Mouse (Mus musculus): ENCODE data around the gene Rgs7. TPM values are rescaled to one million over a fixed set of nuclear protein-coding genes. Genes with fewer than 3 reads are reported as not detected.

The Rgs7 gene
- polyA plus RNA-seq, 1 experiment from 2014 or later = 0.59 TPM

DNA sequence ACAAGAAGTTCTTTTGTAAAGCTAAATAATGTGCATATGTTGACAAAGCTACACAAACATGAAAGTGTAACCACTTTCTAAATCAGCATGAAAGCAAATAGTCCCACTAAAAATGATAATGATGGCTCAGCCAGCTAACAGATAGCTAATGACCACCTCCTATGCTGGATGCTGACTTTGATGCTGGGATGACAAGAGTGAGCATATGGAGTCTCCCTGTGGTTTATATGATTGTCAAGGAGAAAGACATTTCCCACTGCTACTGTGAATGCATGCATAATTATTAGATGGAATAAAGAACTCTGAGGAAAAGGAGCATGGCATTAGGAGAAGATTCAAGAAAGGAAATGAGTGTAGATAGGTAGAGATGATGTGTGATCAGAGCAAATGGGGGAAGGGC is 230.0 kb downstream of the Rgs7 start:
- no peak overlapping the region for H3K4me2 ChIP-seq (replicated peaks; ENCODE audit: low read depth, low read length)
- no peaks in the 10 kb centered on the region for H3K4me1 ChIP-seq (ENCODE audit: insufficient read depth, low read length)
- H3K9ac ChIP-seq (replicated peaks; ENCODE audit: low read length) = no peak overlapping the region
- no peaks in the 10 kb centered on the region for H3K27me3 ChIP-seq (ENCODE audit: insufficient read depth, low read length)
- no peaks in the 10 kb centered on the region for H3K9me3 ChIP-seq (ENCODE audit: low read length)
- H3K36me3 ChIP-seq (ENCODE audit: insufficient read depth, low read length) = no peaks in the 10 kb centered on the region
- H3K27ac ChIP-seq (ENCODE audit: low read length) = no peak overlapping the region
- ATAC-seq (ENCODE audit: low FRiP score, low TSS enrichment) = no peak
- H3K4me3 ChIP-seq (ENCODE audit: low read length) = no peak overlapping the region

DNA sequence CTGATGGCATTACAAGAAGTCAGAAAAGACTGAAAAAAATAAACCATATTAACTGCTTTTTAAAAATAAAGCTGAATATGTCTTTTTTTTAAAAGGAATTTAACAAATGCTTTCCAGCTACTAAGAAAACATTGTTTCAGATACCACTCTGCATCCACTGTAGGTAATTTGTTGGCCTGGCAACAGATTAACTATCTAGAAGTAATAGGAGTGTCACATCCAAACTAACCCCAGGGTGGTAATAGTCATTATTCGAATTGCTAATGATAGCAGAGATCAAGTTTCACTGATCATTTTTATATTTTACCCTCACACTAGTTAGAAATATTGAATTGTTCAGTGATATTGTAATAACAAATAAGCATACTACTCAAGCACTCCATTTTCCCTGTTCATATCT is 232.9 kb downstream of the Rgs7 start:
- H3K27ac ChIP-seq (ENCODE audit: low read length) = no peak overlapping the region
- WGBS = 64% methylated on average over 1 of the region's 1 CpGs
- no peaks in the 10 kb centered on the region for H3K27me3 ChIP-seq (ENCODE audit: insufficient read depth, low read length)
- no peaks in the 10 kb centered on the region for H3K9me3 ChIP-seq (ENCODE audit: low read length)
- ATAC-seq (ENCODE audit: low FRiP score, low TSS enrichment) = no peak
- H3K4me1 ChIP-seq (ENCODE audit: insufficient read depth, low read length) = no peaks in the 10 kb centered on the region
- no peak overlapping the region for H3K9ac ChIP-seq (replicated peaks; ENCODE audit: low read length)
- H3K4me3 ChIP-seq (ENCODE audit: low read length) = no peak overlapping the region
- H3K4me2 ChIP-seq (replicated peaks; ENCODE audit: low read depth, low read length) = no peak overlapping the region
- no peaks in the 10 kb centered on the region for H3K36me3 ChIP-seq (ENCODE audit: insufficient read depth, low read length)

DNA sequence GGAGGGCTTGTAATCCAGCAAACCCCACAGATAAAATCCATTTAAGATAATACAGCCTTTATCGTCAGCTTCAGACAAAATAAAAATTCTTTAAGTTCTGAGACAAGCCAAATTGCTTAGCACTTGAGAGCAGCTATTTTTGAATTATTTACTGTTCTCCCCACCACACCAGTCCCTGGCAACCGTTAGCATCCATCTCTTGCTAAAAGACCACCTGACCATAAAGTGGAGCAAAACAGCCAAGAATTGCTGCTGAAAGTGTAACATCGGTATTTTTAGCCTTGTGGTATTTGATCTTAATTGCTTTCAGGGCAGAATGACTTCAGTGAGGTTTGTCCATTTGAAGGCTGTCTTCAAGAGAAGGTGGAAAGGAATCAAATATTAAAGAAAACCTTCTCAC is 237.1 kb downstream of the Rgs7 start:
- H3K9me3 ChIP-seq (ENCODE audit: low read length) = no peaks in the 10 kb centered on the region
- no peak overlapping the region for H3K4me3 ChIP-seq (ENCODE audit: low read length)
- H3K4me2 ChIP-seq (replicated peaks; ENCODE audit: low read depth, low read length) = no peak overlapping the region
- H3K27me3 ChIP-seq (ENCODE audit: insufficient read depth, low read length) = no peaks in the 10 kb centered on the region
- WGBS = 63% methylated on average over 3 of the region's 3 CpGs
- H3K36me3 ChIP-seq (ENCODE audit: insufficient read depth, low read length) = no peaks in the 10 kb centered on the region
- H3K27ac ChIP-seq (ENCODE audit: low read length) = no peak overlapping the region
- ATAC-seq (ENCODE audit: low FRiP score, low TSS enrichment) = no peak
- H3K4me1 ChIP-seq (ENCODE audit: insufficient read depth, low read length) = no peaks in the 10 kb centered on the region
- H3K9ac ChIP-seq (replicated peaks; ENCODE audit: low read length) = no peak overlapping the region

DNA sequence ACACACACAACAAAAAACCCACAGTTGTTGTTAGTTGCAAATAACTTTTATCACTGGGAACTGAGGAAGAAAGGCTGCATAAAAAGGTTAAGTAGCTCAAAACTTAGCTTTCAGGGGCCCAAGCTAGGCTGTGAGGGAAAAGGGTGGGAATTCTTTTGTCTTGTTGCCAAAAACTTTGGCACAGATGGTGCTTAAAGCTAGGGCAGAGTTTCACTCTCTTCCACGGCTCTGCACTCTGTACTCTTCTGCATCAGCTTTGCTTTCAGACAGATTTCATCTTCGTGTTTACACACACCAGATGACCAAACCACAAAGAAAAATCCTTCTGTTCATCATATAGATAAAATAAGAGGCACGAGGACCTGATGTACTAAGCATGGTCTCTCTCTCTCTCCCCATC is 237.6 kb downstream of the Rgs7 start:
- Histone ChIP-seq H3K9ac (replicated peaks; ENCODE audit: low read length) (no peak overlapping the region), H3K27me3 (ENCODE audit: insufficient read depth, low read length) (no peaks in the 10 kb centered on the region), H3K4me3 (ENCODE audit: low read length) (no peak overlapping the region), H3K27ac (ENCODE audit: low read length) (no peak overlapping the region), H3K4me1 (ENCODE audit: insufficient read depth, low read length) (no peaks in the 10 kb centered on the region), H3K4me2 (replicated peaks; ENCODE audit: low read depth, low read length) (no peak overlapping the region), H3K9me3 (ENCODE audit: low read length) (no peaks in the 10 kb centered on the region), H3K36me3 (ENCODE audit: insufficient read depth, low read length) (no peaks in the 10 kb centered on the region)
- WGBS = 55% methylated on average over 3 of the region's 3 CpGs
- ATAC-seq (ENCODE audit: low FRiP score, low TSS enrichment) = no peak

DNA sequence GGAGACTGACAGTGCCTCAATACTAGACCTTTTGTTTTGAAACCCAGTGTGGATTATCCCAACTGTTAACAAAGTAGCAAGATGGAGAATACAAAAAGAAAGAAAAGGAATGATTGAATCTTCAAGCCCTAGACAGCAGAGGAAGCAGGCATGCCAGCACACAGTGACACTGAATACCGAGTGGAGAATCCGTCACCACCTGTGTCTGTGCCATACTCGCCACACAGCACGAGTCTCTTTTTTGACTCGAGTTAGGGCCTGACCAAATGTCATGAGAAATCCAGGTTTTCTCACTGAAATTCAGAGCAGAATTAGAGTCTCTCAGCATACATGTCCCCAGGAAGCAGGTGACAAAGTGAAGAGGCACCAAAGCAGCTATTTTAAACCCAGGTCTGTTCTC is 250.2 kb downstream of the Rgs7 start:
- Histone ChIP-seq H3K4me1 (ENCODE audit: insufficient read depth, low read length) (no peaks in the 10 kb centered on the region), H3K4me2 (replicated peaks; ENCODE audit: low read depth, low read length) (no peak overlapping the region), H3K9ac (replicated peaks; ENCODE audit: low read length) (no peak overlapping the region), H3K27ac (ENCODE audit: low read length) (no peak overlapping the region), H3K9me3 (ENCODE audit: low read length) (no peaks in the 10 kb centered on the region), H3K4me3 (ENCODE audit: low read length) (no peak overlapping the region), H3K36me3 (ENCODE audit: insufficient read depth, low read length) (no peaks in the 10 kb centered on the region), H3K27me3 (ENCODE audit: insufficient read depth, low read length) (no peaks in the 10 kb centered on the region)
- ATAC-seq (ENCODE audit: low FRiP score, low TSS enrichment) = no peak
- 76% methylated on average over 5 of the region's 5 CpGs for WGBS

DNA sequence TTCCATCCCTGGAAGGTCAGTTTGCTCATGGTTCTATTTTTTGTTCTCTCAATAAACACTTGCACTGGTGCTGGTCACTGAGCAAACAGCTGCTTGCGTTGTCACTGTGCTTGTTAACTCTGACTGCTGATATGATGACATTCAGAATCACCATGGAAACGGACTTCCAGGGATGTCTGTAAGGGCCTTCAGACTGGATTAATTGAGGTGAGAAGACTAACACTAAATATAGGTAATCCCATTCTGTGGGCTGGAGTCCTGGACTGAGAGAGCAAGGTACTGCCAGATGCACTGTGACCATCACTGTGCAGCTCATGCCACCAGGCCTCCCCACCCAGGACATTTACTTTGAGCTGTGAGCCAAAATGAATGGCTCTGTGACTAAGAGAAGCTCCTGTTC is 252.2 kb downstream of the Rgs7 start:
- H3K27ac ChIP-seq (ENCODE audit: low read length) = no peak overlapping the region
- H3K9me3 ChIP-seq (ENCODE audit: low read length) = no peaks in the 10 kb centered on the region
- no peaks in the 10 kb centered on the region for H3K27me3 ChIP-seq (ENCODE audit: insufficient read depth, low read length)
- H3K4me2 ChIP-seq (replicated peaks; ENCODE audit: low read depth, low read length) = no peak overlapping the region
- ATAC-seq (ENCODE audit: low FRiP score, low TSS enrichment) = no peak
- no peaks in the 10 kb centered on the region for H3K36me3 ChIP-seq (ENCODE audit: insufficient read depth, low read length)
- no peak overlapping the region for H3K4me3 ChIP-seq (ENCODE audit: low read length)
- H3K4me1 ChIP-seq (ENCODE audit: insufficient read depth, low read length) = no peaks in the 10 kb centered on the region
- WGBS = 78% methylated on average over 2 of the region's 2 CpGs
- H3K9ac ChIP-seq (replicated peaks; ENCODE audit: low read length) = no peak overlapping the region

DNA sequence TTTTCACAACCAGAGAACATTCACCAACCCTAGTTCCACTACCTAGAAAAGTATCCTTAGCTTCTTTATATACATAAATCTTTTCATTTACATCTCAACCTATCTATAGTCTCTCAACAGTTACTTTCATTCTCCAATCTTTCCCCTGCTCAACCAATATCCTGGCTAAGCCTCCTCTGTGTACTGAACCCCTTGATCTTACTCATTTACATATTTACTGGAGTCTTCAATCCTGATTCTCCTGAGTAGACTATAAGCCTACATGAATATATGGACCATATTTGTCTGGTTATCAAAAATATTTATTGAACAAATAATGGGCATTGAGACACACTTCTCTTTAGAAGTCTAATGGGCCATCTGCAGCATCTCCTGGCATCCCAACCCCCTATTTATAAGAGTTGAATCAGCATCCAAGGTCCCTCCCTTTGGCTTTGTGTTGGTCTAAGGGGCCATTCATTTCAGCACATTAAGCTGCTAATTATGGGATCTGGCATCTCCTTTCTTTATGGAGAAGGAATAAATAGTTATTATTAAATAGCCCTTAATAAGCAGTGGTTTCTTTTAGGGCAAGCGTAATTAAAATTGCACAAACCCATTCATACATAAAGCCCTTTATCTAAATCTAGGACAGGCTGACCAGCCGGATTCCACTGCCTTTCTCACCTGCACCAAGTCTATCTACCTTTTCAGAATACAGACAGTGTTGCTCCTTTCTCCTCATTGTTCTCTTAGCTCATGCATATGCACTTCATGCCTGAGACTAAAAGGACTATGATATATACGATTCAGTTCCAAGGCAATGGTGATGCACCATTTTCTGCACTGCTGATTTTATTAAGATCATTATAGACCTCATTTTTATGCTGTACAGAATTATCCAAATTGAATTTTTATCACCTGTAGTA is 270.5 kb downstream of the Rgs7 start:
- ATAC-seq (ENCODE audit: low FRiP score, low TSS enrichment) = no peak
- Histone ChIP-seq H3K27ac (ENCODE audit: low read length) (no peak overlapping the region), H3K9me3 (ENCODE audit: low read length) (no peaks in the 10 kb centered on the region), H3K4me1 (ENCODE audit: insufficient read depth, low read length) (no peaks in the 10 kb centered on the region), H3K27me3 (ENCODE audit: insufficient read depth, low read length) (no peaks in the 10 kb centered on the region), H3K9ac (replicated peaks; ENCODE audit: low read length) (no peak overlapping the region), H3K4me3 (ENCODE audit: low read length) (no peak overlapping the region), H3K4me2 (replicated peaks; ENCODE audit: low read depth, low read length) (no peak overlapping the region), H3K36me3 (ENCODE audit: insufficient read depth, low read length) (no peaks in the 10 kb centered on the region)
- WGBS = 93% methylated on average over 3 of the region's 3 CpGs

DNA sequence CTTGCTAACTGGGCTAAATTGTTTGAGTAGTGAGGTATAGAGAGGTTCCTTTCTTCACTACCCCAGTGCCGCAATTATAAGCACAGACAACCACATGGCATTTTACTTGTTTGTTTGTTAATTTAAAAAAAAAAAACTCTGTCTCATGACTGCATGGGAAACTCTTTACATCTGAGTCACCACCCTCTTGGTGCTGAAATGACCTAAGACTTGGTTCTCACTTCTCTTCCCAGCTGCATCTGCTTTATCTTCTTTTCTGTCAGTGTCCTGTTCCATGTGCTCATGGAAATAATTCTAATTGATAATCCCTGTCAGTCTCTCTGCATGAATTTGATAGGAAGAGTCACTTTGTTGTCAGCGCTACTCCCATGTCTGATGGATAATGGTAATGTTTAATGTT is 272.7 kb downstream of the Rgs7 start:
- no peaks in the 10 kb centered on the region for H3K36me3 ChIP-seq (ENCODE audit: insufficient read depth, low read length)
- no peak overlapping the region for H3K4me3 ChIP-seq (ENCODE audit: low read length)
- H3K4me1 ChIP-seq (ENCODE audit: insufficient read depth, low read length) = no peaks in the 10 kb centered on the region
- H3K4me2 ChIP-seq (replicated peaks; ENCODE audit: low read depth, low read length) = no peak overlapping the region
- H3K27me3 ChIP-seq (ENCODE audit: insufficient read depth, low read length) = no peaks in the 10 kb centered on the region
- 83% methylated on average over 2 of the region's 2 CpGs for WGBS
- H3K27ac ChIP-seq (ENCODE audit: low read length) = no peak overlapping the region
- no peaks in the 10 kb centered on the region for H3K9me3 ChIP-seq (ENCODE audit: low read length)
- no peak overlapping the region for H3K9ac ChIP-seq (replicated peaks; ENCODE audit: low read length)
- no peak for ATAC-seq (ENCODE audit: low FRiP score, low TSS enrichment)

DNA sequence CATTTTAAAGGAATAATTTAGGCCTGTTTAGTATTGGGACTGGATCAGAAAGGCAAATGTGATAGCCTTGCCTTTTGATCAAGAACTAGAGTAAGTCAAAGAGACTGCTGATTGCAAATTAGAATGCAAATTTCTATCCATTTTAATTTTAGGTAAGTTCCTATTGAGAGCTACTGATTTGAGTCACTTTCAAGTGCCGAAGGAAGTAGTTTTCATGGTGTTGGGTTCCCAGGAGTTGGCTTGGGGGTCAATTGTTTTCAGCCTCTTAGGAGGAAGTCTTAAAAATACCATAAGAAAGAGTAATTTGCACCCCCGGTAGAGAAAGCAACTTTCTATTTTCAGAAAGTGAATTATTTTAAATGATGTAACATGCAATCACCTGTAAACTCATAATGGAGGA is 285.3 kb downstream of the Rgs7 start:
- no peak overlapping the region for H3K27ac ChIP-seq (ENCODE audit: low read length)
- 66% methylated on average over 2 of the region's 2 CpGs for WGBS
- no peaks in the 10 kb centered on the region for H3K36me3 ChIP-seq (ENCODE audit: insufficient read depth, low read length)
- no peak overlapping the region for H3K9ac ChIP-seq (replicated peaks; ENCODE audit: low read length)
- no peak for ATAC-seq (ENCODE audit: low FRiP score, low TSS enrichment)
- no peak overlapping the region for H3K4me2 ChIP-seq (replicated peaks; ENCODE audit: low read depth, low read length)
- no peak overlapping the region for H3K4me3 ChIP-seq (ENCODE audit: low read length)
- no peaks in the 10 kb centered on the region for H3K27me3 ChIP-seq (ENCODE audit: insufficient read depth, low read length)
- no peaks in the 10 kb centered on the region for H3K9me3 ChIP-seq (ENCODE audit: low read length)
- H3K4me1 ChIP-seq (ENCODE audit: insufficient read depth, low read length) = no peaks in the 10 kb centered on the region

DNA sequence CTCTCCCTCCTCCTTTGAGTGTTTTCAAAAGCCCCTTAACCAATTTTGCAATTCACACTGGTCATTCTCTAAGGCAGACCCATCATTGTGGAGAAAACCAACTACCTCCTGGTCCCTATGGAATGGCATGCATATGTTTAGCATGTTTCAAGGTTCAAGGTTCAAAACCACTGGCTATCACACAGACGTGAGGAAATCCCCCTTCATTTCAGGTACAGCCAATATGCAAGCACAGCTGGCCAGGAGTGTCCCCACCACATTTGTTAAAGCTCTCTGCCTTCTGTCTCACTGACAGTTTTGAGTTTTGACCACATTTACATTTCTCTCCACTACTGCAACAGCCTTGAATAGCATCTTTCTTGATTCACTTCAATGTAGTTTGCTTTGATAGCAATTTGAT is 286.7 kb downstream of the Rgs7 start:
- WGBS = 75% methylated on average over 1 of the region's 1 CpGs
- no peak for ATAC-seq (ENCODE audit: low FRiP score, low TSS enrichment)
- H3K9me3 ChIP-seq (ENCODE audit: low read length) = no peaks in the 10 kb centered on the region

More for the DNA sequence above, 286.7 kb downstream of the Rgs7 start:
- H3K27ac ChIP-seq (ENCODE audit: low read length) = no peak overlapping the region
- H3K9ac ChIP-seq (replicated peaks; ENCODE audit: low read length) = no peak overlapping the region
- H3K27me3 ChIP-seq (ENCODE audit: insufficient read depth, low read length) = no peaks in the 10 kb centered on the region
- no peaks in the 10 kb centered on the region for H3K36me3 ChIP-seq (ENCODE audit: insufficient read depth, low read length)
- H3K4me3 ChIP-seq (ENCODE audit: low read length) = no peak overlapping the region
- H3K4me1 ChIP-seq (ENCODE audit: insufficient read depth, low read length) = no peaks in the 10 kb centered on the region
- no peak overlapping the region for H3K4me2 ChIP-seq (replicated peaks; ENCODE audit: low read depth, low read length)

Data from kidney, embryonic 16.5 days (tissue).